10 mouse cellular contexts compared by ENCODE assay signal in genomic region chr11:97146724-97147123, GRCm38 (mm10). TPM values are rescaled to one million over a fixed set of nuclear protein-coding genes. Genes with fewer than 3 reads are reported as not detected.
DNase-seq lines count a peak whose midpoint lies in the region; ATAC-seq and TF ChIP-seq lines count a peak whose summit lies in the region.
"Had no signal": no experiment of that assay in that cellular context is flagged by ENCODE, and none has a peak within 500 bp of the region (broad histone marks: within the 10 kb centered on the region; RNA-seq: fewer than 3 reads in every experiment).

No protein-coding gene starts in this region.

- ATAC-seq in hindbrain, embryonic 11.5 days (ENCODE audit: low FRiP score): no peak
- no peak for ATAC-seq in hindbrain, embryonic 12.5 days (ENCODE audit: low FRiP score)
- no peak for ATAC-seq in heart, embryonic 16.5 days (replicated peaks; ENCODE audit: extremely low read depth, insufficient read depth, low FRiP score)

- H3K4me1 ChIP-seq in hindbrain, embryonic 11.5 days (replicated peaks; ENCODE audit: control insufficient read depth, insufficient read depth, low read length): peaks cover 6% of the 10 kb centered on the region
- H3K4me1 ChIP-seq in hindbrain, embryonic 12.5 days: peaks cover 20% of the 10 kb centered on the region
- H3K4me1 ChIP-seq in embryonic facial prominence, embryonic 10.5 days: peaks cover 59% of the 10 kb centered on the region
- H3K4me1 ChIP-seq in heart, embryonic 16.5 days (ENCODE audit: control insufficient read depth, insufficient read depth, low read length): peaks cover 22% of the 10 kb centered on the region

- H3K9me3 ChIP-seq in hindbrain, embryonic 11.5 days (ENCODE audit: control insufficient read depth, low read length): no peaks in the 10 kb centered on the region
- H3K9me3 ChIP-seq in hindbrain, embryonic 12.5 days (replicated peaks): no peaks in the 10 kb centered on the region
- H3K9me3 ChIP-seq in embryonic facial prominence, embryonic 10.5 days: no peaks in the 10 kb centered on the region
- H3K9me3 ChIP-seq in heart, embryonic 16.5 days (replicated peaks; ENCODE audit: control insufficient read depth, low read length): no peaks in the 10 kb centered on the region
- H3K9me3 ChIP-seq: embryonic facial prominence, embryonic 12.5 days had no signal

- H3K4me3 ChIP-seq in hindbrain, embryonic 11.5 days (ENCODE audit: low read depth, low read length): no peak overlapping the region
- H3K4me3 ChIP-seq in hindbrain, embryonic 12.5 days: no peak overlapping the region
- no peak overlapping the region for H3K4me3 ChIP-seq in embryonic facial prominence, embryonic 10.5 days
- H3K4me3 ChIP-seq in heart, embryonic 16.5 days (ENCODE audit: low read length): no peak overlapping the region
- H3K4me3 ChIP-seq in left cerebral cortex, adult 2 months: no peak overlapping the region
- H3K4me3 ChIP-seq: embryonic facial prominence, embryonic 12.5 days had no signal

- 9% methylated on average over 8 of the region's 8 CpGs for WGBS in hindbrain, embryonic 11.5 days
- WGBS in hindbrain, embryonic 12.5 days: 9% methylated on average over 8 of the region's 8 CpGs
- WGBS in embryonic facial prominence, embryonic 10.5 days: 7% methylated on average over 8 of the region's 8 CpGs
- WGBS in heart, embryonic 16.5 days: 5% methylated on average over 8 of the region's 8 CpGs

- no peak overlapping the region for H3K4me2 ChIP-seq in hindbrain, embryonic 11.5 days (replicated peaks; ENCODE audit: low read depth, low read length)
- H3K4me2 ChIP-seq in hindbrain, embryonic 12.5 days (replicated peaks): no peak overlapping the region
- H3K4me2 ChIP-seq in heart, embryonic 16.5 days (ENCODE audit: low read depth, low read length): peak overlapping the region; percentile 27
- H3K4me2 ChIP-seq: embryonic facial prominence, embryonic 12.5 days had no signal

- TF ChIP-seq CTCF in left cerebral cortex, adult 2 months (IDR thresholded peaks at IDR 0.05): peak; percentile 91

- peak; percentile 90 for DNase-seq in hindbrain, embryonic 11.5 days (ENCODE audit: low spot score)
- peak; percentile 77 for DNase-seq in adrenal gland, adult 2 months
- peak; percentile 86 for DNase-seq in embryonic facial prominence, embryonic 10.5 days (ENCODE audit: low spot score)
- peak; percentile 76 to 89 for DNase-seq in left cerebral cortex, adult 2 months (ENCODE audit: extremely low spot score in 1 of 2, low spot score in 2 of 2)
- DNase-seq in naive thymus-derived CD4-positive, alpha-beta T cell, adult 2 months (ENCODE audit: low read depth): peak; percentile 85
- peak; percentile 73 for DNase-seq in testis, postnatal 14 days (ENCODE audit: low spot score)

- intact Hi-C loops in left cerebral cortex, adult 2 months (cut with DNase I): loop anchor here (2.0 to 5.0 kb wide), 2 partner anchors 74 to 164 kb away; partner anchors contain the start of gene Sp2

- H3K27ac ChIP-seq in hindbrain, embryonic 11.5 days (ENCODE audit: low read depth, low read length): no peak overlapping the region
- no peak overlapping the region for H3K27ac ChIP-seq in hindbrain, embryonic 12.5 days
- H3K27ac ChIP-seq in embryonic facial prominence, embryonic 10.5 days (replicated peaks): no peak overlapping the region
- no peak overlapping the region for H3K27ac ChIP-seq in heart, embryonic 16.5 days (ENCODE audit: low read length)
- no peak overlapping the region for H3K27ac ChIP-seq in left cerebral cortex, adult 2 months
- H3K27ac ChIP-seq: embryonic facial prominence, embryonic 12.5 days had no signal

- peaks cover 11% of the 10 kb centered on the region; the same call in 1 of the 2 replicates for H3K27me3 ChIP-seq in hindbrain, embryonic 11.5 days (ENCODE audit: control insufficient read depth, insufficient read depth, low read length)
- peaks cover 26% of the 10 kb centered on the region; the same call in 1 of the 2 replicates for H3K27me3 ChIP-seq in hindbrain, embryonic 12.5 days
- peaks cover 32% of the 10 kb centered on the region for H3K27me3 ChIP-seq in embryonic facial prominence, embryonic 10.5 days (replicated peaks; ENCODE audit: low read depth, poor library complexity, severe bottlenecking)
- peaks cover 2% of the 10 kb centered on the region; the same call in 1 of the 2 replicates for H3K27me3 ChIP-seq in heart, embryonic 16.5 days (ENCODE audit: control insufficient read depth, insufficient read depth, low read length)

- H3K36me3 ChIP-seq in hindbrain, embryonic 11.5 days (ENCODE audit: control insufficient read depth, insufficient read depth, low read length): no peaks in the 10 kb centered on the region
- peaks cover 19% of the 10 kb centered on the region for H3K36me3 ChIP-seq in hindbrain, embryonic 12.5 days
- H3K36me3 ChIP-seq in embryonic facial prominence, embryonic 10.5 days (replicated peaks): peaks cover 40% of the 10 kb centered on the region
- 0 out of 2 replicates have a peak, but pooled peaks cover 2% of the 10 kb centered on the region for H3K36me3 ChIP-seq in heart, embryonic 16.5 days (ENCODE audit: control insufficient read depth, insufficient read depth)

- H3K9ac ChIP-seq in hindbrain, embryonic 11.5 days (ENCODE audit: low read depth, low read length): no peak overlapping the region
- no peak overlapping the region for H3K9ac ChIP-seq in hindbrain, embryonic 12.5 days
- no peak overlapping the region for H3K9ac ChIP-seq in heart, embryonic 16.5 days (ENCODE audit: low read length)
- H3K9ac ChIP-seq: embryonic facial prominence, embryonic 12.5 days had no signal

RNA-seq across cellular contexts. Expression of gene Tbkbp1, which starts 4.6 kb away (rescaled TPM):
- 3.9 and 4.2 TPM in 2 replicates for polyA plus RNA-seq in hindbrain, embryonic 11.5 days (2014; fragmentation: Nextera tagmentation; extraction: Ambion mirVana)
- polyA plus RNA-seq in hindbrain, embryonic 12.5 days (2016; fragmentation: Nextera tagmentation; extraction: Ambion mirVana): 10.1 and 10.5 TPM in 2 replicates
- total RNA-seq in adrenal gland, adult 2 months (2021): 10 to 100 TPM in 1 of 2 experiments, 1 to 10 TPM in 1; 9.7 to 13.1 TPM
- polyA plus RNA-seq in adrenal gland, adult 2 months (2012; rRNA removed): 33.8 and 53.8 TPM in 2 replicates
- polyA plus RNA-seq in embryonic facial prominence, embryonic 10.5 days (2016; fragmentation: Nextera tagmentation; extraction: Ambion mirVana): 4.7 and 5.1 TPM in 2 replicates
- polyA plus RNA-seq in heart, embryonic 16.5 days (2015; fragmentation: Nextera tagmentation; extraction: Ambion mirVana): 3.8 and 4.3 TPM in 2 replicates
- total RNA-seq in left cerebral cortex, adult 2 months (2021): 10 to 100 TPM; 52.7 to 56.8 TPM

RNA-seq across cellular contexts. Expression of gene Tbx21, which starts 31.6 kb away (rescaled TPM):
- 0.11 and 0.23 TPM in 2 replicates for polyA plus RNA-seq in hindbrain, embryonic 11.5 days (2014; fragmentation: Nextera tagmentation; extraction: Ambion mirVana)
- 0.10 TPM in 1 of 2 replicates, not detected in the other for polyA plus RNA-seq in hindbrain, embryonic 12.5 days (2016; fragmentation: Nextera tagmentation; extraction: Ambion mirVana)
- total RNA-seq in adrenal gland, adult 2 months (2021): under 1 TPM; 0.26 to 0.31 TPM
- polyA plus RNA-seq in adrenal gland, adult 2 months (2012; rRNA removed): 0.53 and 0.73 TPM in 2 replicates
- 0.11 and 0.17 TPM in 2 replicates for polyA plus RNA-seq in embryonic facial prominence, embryonic 10.5 days (2016; fragmentation: Nextera tagmentation; extraction: Ambion mirVana)
- 0.41 and 0.46 TPM in 2 replicates for polyA plus RNA-seq in heart, embryonic 16.5 days (2015; fragmentation: Nextera tagmentation; extraction: Ambion mirVana)
- under 1 TPM; 0.32 to 0.40 TPM for total RNA-seq in left cerebral cortex, adult 2 months (2021)
- polyA plus RNA-seq: stomach, embryonic 14.5 days had no signal

RNA-seq across cellular contexts. Expression of gene Kpnb1, which starts 41.0 kb away (rescaled TPM):
- polyA plus RNA-seq in hindbrain, embryonic 11.5 days (2014; fragmentation: Nextera tagmentation; extraction: Ambion mirVana): 94.9 and 99.7 TPM in 2 replicates
- polyA plus RNA-seq in hindbrain, embryonic 12.5 days (2016; fragmentation: Nextera tagmentation; extraction: Ambion mirVana): 53.9 and 57.8 TPM in 2 replicates
- total RNA-seq in adrenal gland, adult 2 months (2021): 100 to 1,000 TPM in 1 of 2 experiments, 10 to 100 TPM in 1; 98.1 to 113 TPM
- polyA plus RNA-seq in adrenal gland, adult 2 months (2012; rRNA removed): 8.8 and 11.4 TPM in 2 replicates
- 85.5 and 85.9 TPM in 2 replicates for polyA plus RNA-seq in embryonic facial prominence, embryonic 10.5 days (2016; fragmentation: Nextera tagmentation; extraction: Ambion mirVana)
- polyA plus RNA-seq in heart, embryonic 16.5 days (2015; fragmentation: Nextera tagmentation; extraction: Ambion mirVana): 30.1 and 31.3 TPM in 2 replicates
- 100 to 1,000 TPM; 108 to 120 TPM for total RNA-seq in left cerebral cortex, adult 2 months (2021)
